Mouse (Mus musculus) embryonic facial prominence, embryonic 11.5 days (tissue): ENCODE measurements around the gene Loxl1. TPM values are rescaled to one million over a fixed set of nuclear protein-coding genes. Genes with fewer than 3 reads are reported as not detected.

ENCODE experiments used
- ATAC-seq: fragments of 200-750 bp; cut with Nextera tagmentation; replicated peaks from 2 replicates; pipeline ENCODE4 v1.8.0; 2017; ENCODE audit warnings: low read depth; ENCODE audit not compliant: insufficient number of reproducible peaks, low FRiP score, low TSS enrichment
- DNase-seq: peaks from one replicate; pipeline ENCODE4 v3.0.0-alpha.2; 2015; ENCODE audit warnings: low spot score
- H3K27ac ChIP-seq: fragments of 300-500 bp; sonication (generic); replicated peaks from 2 replicates; pipeline ENCODE4 v1.5.1; 2014; ENCODE audit warnings: mild to moderate bottlenecking, low read depth, low read length, control low read depth
- H3K27me3 ChIP-seq: fragments of 300-500 bp; sonication (generic); 2 replicates; pipeline ENCODE4 v1.6.1; 2014; ENCODE audit warnings: mild to moderate bottlenecking, low read length, moderate library complexity, mixed read lengths; ENCODE audit not compliant: control insufficient read depth, insufficient read depth
- H3K36me3 ChIP-seq: fragments of 300-500 bp; sonication (generic); replicated peaks from 2 replicates; pipeline ENCODE4 v1.6.1; 2014; ENCODE audit warnings: low read depth, mild to moderate bottlenecking, low read length, moderate library complexity, mixed read lengths; ENCODE audit not compliant: control insufficient read depth, insufficient read depth
- H3K4me1 ChIP-seq: fragments of 300-500 bp; sonication (generic); 2 replicates; pipeline ENCODE4 v1.6.1; 2014; ENCODE audit warnings: low read length, mixed read lengths; ENCODE audit not compliant: control insufficient read depth, insufficient read depth
- H3K4me2 ChIP-seq: fragments of 300-500 bp; sonication (generic); 2 replicates; pipeline ENCODE4 v1.6.1; 2014; ENCODE audit warnings: low read depth, mild to moderate bottlenecking, control low read depth, low read length, moderate library complexity
- H3K4me3 ChIP-seq: fragments of 300-500 bp; sonication (generic); 2 replicates; pipeline ENCODE4 v1.5.1; 2014; ENCODE audit warnings: low read depth, low read length, control low read depth
- H3K9ac ChIP-seq: fragments of 300-500 bp; sonication (generic); replicated peaks from 2 replicates; pipeline ENCODE4 v1.6.1; 2014; ENCODE audit warnings: mild to moderate bottlenecking, control low read depth, low read length
- H3K9me3 ChIP-seq: fragments of 300-500 bp; sonication (generic); replicated peaks from 2 replicates; pipeline ENCODE4 v1.6.1; 2016; ENCODE audit warnings: mild to moderate bottlenecking, low read length, inconsistent platforms, mixed read lengths; ENCODE audit not compliant: control insufficient read depth
- WGBS: fragments of 180-500 bp; shearing (Covaris S2); extraction: QIAGEN DNeasy Blood & Tissue Kit; methylation state at CpG from one replicate; pipeline ENCODE4 v1.1.7; 2014; 5-methylcytosine and 5-hydroxymethylcytosine counted together
- polyA plus RNA-seq: library from polyadenylated mRNA; unstranded; fragments of >200 nt; fragmentation: Nextera tagmentation; extraction: Ambion mirVana; gene quantifications from 2 replicates; pipeline ENCODE4 v1.2.1, GENCODE M21; 2014

The Loxl1 gene
- polyA plus RNA-seq: 11.0 and 13.6 TPM in 2 replicates

GRCm38 (mm10) chr9:58312944-58313359, at the start of gene Loxl1:
Gene Loxl1 (minus strand): TSS chr9:58313186.
- Histone ChIP-seq H3K9ac (peak within 1 kb of the TSS; percentile 70), H3K4me3 (peak within 1 kb of the TSS; percentile 48), H3K36me3 (no peaks in the 10 kb centered on the region), H3K9me3 (no peaks in the 10 kb centered on the region), H3K4me2 (peak within 1 kb of the TSS; percentile 91), H3K4me1 (peaks cover 10% of the 10 kb centered on the region), H3K27ac (peak within 1 kb of the TSS; percentile 62), H3K27me3 (peaks cover 3% of the 10 kb centered on the region; the same call in 1 of the 2 replicates)
- WGBS: 1% methylated on average over 19 of the region's 21 CpGs
- DNase-seq (peak; percentile 90), ATAC-seq (peak; percentile 50)

- Histone ChIP-seq H3K27me3 (no peaks in the 10 kb centered on the region), H3K4me2 (no peak overlapping the region), H3K36me3 (no peaks in the 10 kb centered on the region), H3K27ac (no peak overlapping the region), H3K9me3 (no peaks in the 10 kb centered on the region), H3K4me3 (no peak overlapping the region), H3K9ac (no peak overlapping the region), H3K4me1 (no peaks in the 10 kb centered on the region)
- 81% methylated on average over 7 of the region's 7 CpGs for WGBS
- DNase-seq (no peak), ATAC-seq (no peak)
Observed at GRCm38 (mm10) chr9:58361956-58362355, 49.0 kb upstream of the Loxl1 start.

- no peak for ATAC-seq
- 95% methylated on average over 1 of the region's 1 CpGs for WGBS
- no peaks in the 10 kb centered on the region for H3K36me3 ChIP-seq
- no peak overlapping the region for H3K27ac ChIP-seq
- H3K4me3 ChIP-seq: no peak overlapping the region
- H3K9me3 ChIP-seq: no peaks in the 10 kb centered on the region
- H3K9ac ChIP-seq: no peak overlapping the region
- H3K27me3 ChIP-seq: no peaks in the 10 kb centered on the region
- H3K4me2 ChIP-seq: no peak overlapping the region
- DNase-seq: no peak
- no peaks in the 10 kb centered on the region for H3K4me1 ChIP-seq
Observed at GRCm38 (mm10) chr9:58361373-58361772, 48.4 kb upstream of the Loxl1 start.

GRCm38 (mm10) chr9:58355262-58356050, 42.5 kb upstream of the Loxl1 start:
- WGBS: 34% methylated on average over 6 of the region's 6 CpGs
- Histone ChIP-seq H3K9me3 (no peaks in the 10 kb centered on the region), H3K4me3 (no peak overlapping the region), H3K9ac (no peak overlapping the region), H3K4me1 (no peaks in the 10 kb centered on the region), H3K27me3 (no peaks in the 10 kb centered on the region), H3K36me3 (no peaks in the 10 kb centered on the region), H3K4me2 (no peak overlapping the region), H3K27ac (no peak overlapping the region)
- ATAC-seq: no peak
- no peak for DNase-seq

- no peaks in the 10 kb centered on the region for H3K4me1 ChIP-seq
- no peaks in the 10 kb centered on the region for H3K9me3 ChIP-seq
- H3K36me3 ChIP-seq: no peaks in the 10 kb centered on the region
- H3K9ac ChIP-seq: no peak overlapping the region
- no peak overlapping the region for H3K27ac ChIP-seq
- DNase-seq (no peak), ATAC-seq (no peak)
- H3K27me3 ChIP-seq: no peaks in the 10 kb centered on the region
- 85% methylated on average over 6 of the region's 6 CpGs for WGBS
- no peak overlapping the region for H3K4me2 ChIP-seq
- no peak overlapping the region for H3K4me3 ChIP-seq
Observed at GRCm38 (mm10) chr9:58354701-58355100, 41.7 kb upstream of the Loxl1 start.

GRCm38 (mm10) chr9:58353224-58353623, 40.2 kb upstream of the Loxl1 start:
- no peak overlapping the region for H3K27ac ChIP-seq
- H3K4me1 ChIP-seq: no peaks in the 10 kb centered on the region
- no peak overlapping the region for H3K4me3 ChIP-seq
- H3K9me3 ChIP-seq: no peaks in the 10 kb centered on the region
- WGBS: 83% methylated on average over 6 of the region's 6 CpGs
- no peak for ATAC-seq
- no peak for DNase-seq
- no peak overlapping the region for H3K4me2 ChIP-seq
- H3K9ac ChIP-seq: no peak overlapping the region
- no peaks in the 10 kb centered on the region for H3K36me3 ChIP-seq
- H3K27me3 ChIP-seq: no peaks in the 10 kb centered on the region

GRCm38 (mm10) chr9:58347795-58348194, 34.8 kb upstream of the Loxl1 start:
- Histone ChIP-seq H3K4me1 (no peaks in the 10 kb centered on the region), H3K36me3 (no peaks in the 10 kb centered on the region), H3K9ac (no peak overlapping the region), H3K4me3 (no peak overlapping the region), H3K4me2 (no peak overlapping the region), H3K27me3 (no peaks in the 10 kb centered on the region), H3K27ac (no peak overlapping the region), H3K9me3 (no peaks in the 10 kb centered on the region)
- WGBS: 84% methylated on average over 6 of the region's 6 CpGs
- ATAC-seq: no peak
- no peak for DNase-seq

GRCm38 (mm10) chr9:58346498-58346897, 33.5 kb upstream of the Loxl1 start:
- H3K4me3 ChIP-seq: no peak overlapping the region
- H3K27ac ChIP-seq: no peak overlapping the region
- WGBS: 36% methylated on average over 10 of the region's 10 CpGs
- no peaks in the 10 kb centered on the region for H3K9me3 ChIP-seq
- H3K27me3 ChIP-seq: no peaks in the 10 kb centered on the region
- H3K36me3 ChIP-seq: no peaks in the 10 kb centered on the region
- peak; percentile 31 for DNase-seq
- no peak for ATAC-seq
- H3K4me1 ChIP-seq: no peaks in the 10 kb centered on the region
- H3K9ac ChIP-seq: no peak overlapping the region
- H3K4me2 ChIP-seq: no peak overlapping the region
